Mouse (Mus musculus) brain, adult 10 weeks (tissue): Measurements from ENCODE around the gene Slc45a1. TPM values are rescaled to one million over a fixed set of nuclear protein-coding genes. Genes with fewer than 3 reads are reported as not detected.

Experiments
- polyA plus RNA-seq: library from polyadenylated mRNA; stranded (reverse); fragments of 350-450 nt; fragmentation: Illumina TruSeq; extraction: RNeasy Lipid Tissue Mini Kit (QIAGEN cat#74804); gene quantifications from one replicate; pipeline ENCODE4 v1.2.3, GENCODE M21; 2015; ENCODE audit warnings: low read depth, low replicate concordance

Slc45a1 gene
- 31.7 TPM for polyA plus RNA-seq

GRCm38 (mm10) chr4:150651390-150652277, at the start of gene Slc45a1:
TSS of gene Slc45a1 (minus strand) at chr4:150652174.

Other genes with a start within 250 kb of the Slc45a1 start
- gene Errfi1, start 201.7 kb upstream of the Slc45a1 start, polyA plus RNA-seq = 27.6 TPM